Mouse (Mus musculus) urinary bladder, adult 18-20 months (tissue): ENCODE measurements around the gene Amelx.

Experiments used
- DNase-seq, 2 experiments: peaks; one replicate each; pipeline ENCODE4 v3.0.0; 2022; ENCODE audit warnings: low spot score in 2 of 2, mixed read lengths in 2 of 2

Gene Amelx

DNA sequence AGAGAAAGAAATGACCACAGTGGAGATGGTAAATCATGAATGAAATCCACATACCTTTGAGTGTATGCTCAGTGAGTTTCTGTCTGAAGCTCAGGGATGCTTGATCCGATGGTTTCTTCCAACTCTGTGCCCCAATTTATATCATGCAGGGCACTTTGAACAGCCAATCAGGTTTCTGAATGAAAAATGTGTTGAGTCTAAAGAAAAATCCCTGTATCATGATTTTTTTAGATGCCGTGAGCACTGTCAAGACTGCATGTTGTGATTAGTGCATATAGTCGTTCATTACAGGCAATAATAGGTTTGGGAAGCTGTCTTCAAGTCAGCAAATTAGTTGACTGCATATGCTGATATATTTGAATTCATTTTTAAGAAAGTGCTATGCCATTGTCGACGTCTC is at the start of gene Amelx:
Gene Amelx (minus strand): TSS at position 101 of the 400 bp plus-strand sequence.
- DNase-seq = no peak

- DNase-seq = no peak
Measured at GRCm38 (mm10) chrX:169222357-169223062, 35.5 kb upstream of the Amelx start.

- DNase-seq = no peak
Measured at GRCm38 (mm10) chrX:169220064-169220463, 33.1 kb upstream of the Amelx start.

- DNase-seq = no peak
Measured at GRCm38 (mm10) chrX:169210019-169210418, 23.0 kb upstream of the Amelx start.

DNA sequence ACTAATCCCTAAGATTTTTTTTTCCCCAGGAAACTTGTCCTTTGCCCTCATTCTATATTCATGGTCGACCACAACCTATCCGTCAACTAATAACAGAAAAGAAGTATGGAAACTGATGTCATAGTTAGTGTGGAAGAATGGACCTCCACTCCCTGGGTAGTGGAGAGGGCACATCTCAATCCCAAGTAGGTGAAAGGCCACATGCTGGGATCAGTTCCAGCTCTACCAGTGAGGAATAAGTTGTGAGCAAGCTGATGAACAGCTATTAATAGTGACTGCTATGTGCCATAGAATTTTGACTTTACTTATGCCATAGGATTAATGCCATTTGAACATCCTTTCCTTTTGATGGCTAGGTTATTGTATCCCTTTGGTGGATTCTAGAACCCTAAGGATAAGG is 8.4 kb downstream of the Amelx start:
- DNase-seq = no peak

- DNase-seq = peak in 1 of 2 experiments; percentile 10
Measured at GRCm38 (mm10) chrX:169173796-169174195, 13.2 kb downstream of the Amelx start.

- no peak for DNase-seq
Measured at GRCm38 (mm10) chrX:169170981-169171380, 16.0 kb downstream of the Amelx start.

DNA sequence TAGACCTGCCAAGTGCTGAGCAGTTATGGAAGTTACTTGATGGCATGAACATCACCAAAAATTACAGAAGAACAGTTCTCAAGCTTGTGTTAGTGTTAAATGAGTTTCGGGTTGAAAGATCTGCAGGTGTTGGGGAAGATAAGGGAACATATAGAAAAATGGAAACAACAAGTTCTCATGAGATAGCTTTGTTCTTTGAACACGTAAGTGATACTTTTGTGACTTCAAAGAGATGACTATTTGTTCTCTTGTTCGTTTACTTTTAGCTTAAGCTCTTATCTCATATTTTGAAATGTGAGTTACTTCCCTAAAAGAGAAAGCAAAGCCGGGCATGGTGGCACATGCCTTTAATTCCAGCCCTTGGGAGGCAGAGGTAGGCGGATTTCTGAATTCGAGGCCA is 28.6 kb downstream of the Amelx start:
- DNase-seq = no peak

- no peak for DNase-seq
Measured at GRCm38 (mm10) chrX:169153805-169154204, 33.2 kb downstream of the Amelx start.

DNA sequence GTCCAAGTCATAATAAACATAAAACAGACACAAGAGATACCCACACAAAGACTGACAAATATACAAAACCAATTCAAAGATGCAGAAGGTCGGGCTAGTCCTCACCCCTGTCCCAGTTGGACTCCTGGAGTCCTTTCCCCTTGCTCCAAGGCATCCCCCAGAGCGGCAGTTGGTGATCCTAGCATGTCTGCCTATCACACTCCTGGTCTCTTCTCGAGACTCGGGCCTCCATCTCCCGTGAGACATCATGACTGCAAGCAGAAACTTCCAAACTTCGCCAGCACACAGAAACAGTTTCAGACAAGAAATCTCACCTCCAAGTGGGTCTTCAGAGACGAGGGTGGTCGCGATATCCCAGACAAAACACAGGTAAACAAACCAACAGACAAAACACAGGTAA is 46.5 kb downstream of the Amelx start:
- no peak for DNase-seq

DNA sequence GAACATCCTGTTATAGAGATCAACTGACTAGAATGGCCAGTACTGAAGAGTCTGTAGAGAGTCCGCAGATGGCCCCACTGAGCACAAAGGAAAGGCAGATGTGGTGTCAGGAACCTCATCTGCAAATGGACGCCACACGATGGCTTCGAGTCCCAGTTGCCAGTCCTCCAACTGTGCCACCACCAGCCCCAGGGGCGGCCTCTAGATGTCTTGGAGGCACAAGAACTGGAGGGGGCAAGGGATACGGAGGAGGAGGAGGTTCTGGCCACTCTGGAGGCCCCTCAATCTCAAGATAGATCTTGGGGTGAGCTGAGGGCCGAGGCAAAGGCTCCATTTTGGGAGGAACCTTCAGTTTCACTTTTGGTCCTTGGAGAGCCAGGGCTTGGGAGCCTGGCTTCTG is 47.2 kb downstream of the Amelx start:
- DNase-seq = no peak
